Mouse (Mus musculus): ENCODE measurements around the gene Trim2. TPM values are rescaled to one million over a fixed set of nuclear protein-coding genes. Genes with fewer than 3 reads are reported as not detected.

Trim2 gene
- polyA plus RNA-seq, 1 experiment from 2014 or later: 136 TPM

Other genes starting within 250 kb of the Trim2 start
- 0.95 and 1.2 TPM in 2 replicates for gene Mnd1, start 151.1 kb downstream of the Trim2 start, polyA plus RNA-seq (2014; fragmentation: Nextera tagmentation; extraction: Ambion mirVana)
- gene Gm6525, start 132.8 kb downstream of the Trim2 start, polyA plus RNA-seq (2014; fragmentation: Nextera tagmentation; extraction: Ambion mirVana): 3.6 and 4.6 TPM in 2 replicates
- 4.9 and 7.2 TPM in 2 replicates for gene Fhdc1, start 173.6 kb upstream of the Trim2 start, polyA plus RNA-seq (2014; fragmentation: Nextera tagmentation; extraction: Ambion mirVana)